Mouse (Mus musculus) limb, embryonic 14.5 days (tissue): Measurements from ENCODE around the gene Dnajb11. TPM values are rescaled to one million over a fixed set of nuclear protein-coding genes. Genes with fewer than 3 reads are reported as not detected.

Source experiments
- ATAC-seq: fragments of 200-750 bp; cut with Nextera tagmentation; 2 replicates; pipeline ENCODE4 v1.8.0; 2017; ENCODE audit warnings: low read depth, moderate number of reproducible peaks, moderate TSS enrichment; ENCODE audit not compliant: low FRiP score
- DNase-seq: peaks from one replicate; pipeline ENCODE4 v3.0.0-alpha.2; 2015; ENCODE audit warnings: low spot score
- H3K27ac ChIP-seq: fragments of 300-500 bp; sonication (generic); replicated peaks from 2 replicates; pipeline ENCODE4 v1.5.1; 2014; ENCODE audit warnings: low read depth, mild to moderate bottlenecking, low read length, moderate library complexity, mixed read lengths
- H3K27me3 ChIP-seq: fragments of 300-500 bp; sonication (generic); 2 replicates; pipeline ENCODE4 v1.6.1; 2014; ENCODE audit warnings: low read length, mixed read lengths; ENCODE audit not compliant: control insufficient read depth, insufficient read depth
- H3K36me3 ChIP-seq: fragments of 300-500 bp; sonication (generic); 2 replicates; pipeline ENCODE4 v1.6.1; 2014; ENCODE audit warnings: mild to moderate bottlenecking, low read length, moderate library complexity, mixed read lengths; ENCODE audit not compliant: control insufficient read depth, insufficient read depth
- H3K4me1 ChIP-seq: fragments of 300-500 bp; sonication (generic); 2 replicates; pipeline ENCODE4 v1.6.1; 2014; ENCODE audit warnings: antibody characterized with exemption, low read length, mixed read lengths; ENCODE audit not compliant: control insufficient read depth, insufficient read depth
- H3K4me2 ChIP-seq: fragments of 300-500 bp; sonication (generic); replicated peaks from 2 replicates; pipeline ENCODE4 v1.6.1; 2014; ENCODE audit warnings: low read depth, mild to moderate bottlenecking, low read length, moderate library complexity; ENCODE audit not compliant: severe bottlenecking
- H3K4me3 ChIP-seq: fragments of 300-500 bp; sonication (generic); replicated peaks from 2 replicates; pipeline ENCODE4 v1.5.1; 2014; ENCODE audit warnings: low read length
- H3K9ac ChIP-seq: fragments of 300-500 bp; sonication (generic); 2 replicates; pipeline ENCODE4 v1.6.1; 2014; ENCODE audit warnings: mild to moderate bottlenecking, low read depth, low read length, moderate library complexity; ENCODE audit not compliant: severe bottlenecking
- H3K9me3 ChIP-seq: fragments of 300-500 bp; sonication (generic); 2 replicates; pipeline ENCODE4 v1.6.1; 2016; ENCODE audit warnings: low read length; ENCODE audit not compliant: control insufficient read depth
- POLR2A ChIP-seq: fragments of 200-500 bp; IDR thresholded peaks from 2 replicates; pipeline ENCODE4 v1.8.0; 2012; ENCODE audit warnings: inconsistent platforms, mild to moderate bottlenecking, moderate library complexity, borderline replicate concordance; ENCODE audit not compliant: insufficient read depth, insufficient read length; ENCODE audit errors: extremely low read depth
- WGBS: fragments of 180-500 bp; shearing (Covaris S2); extraction: QIAGEN DNeasy Blood & Tissue Kit; methylation state at CpG from one replicate; pipeline ENCODE4 v1.1.7; 2014; 5-methylcytosine and 5-hydroxymethylcytosine counted together
- polyA plus RNA-seq, 2 experiments: library from polyadenylated mRNA; depleted of rRNA in 1 of 2; stranded (reverse) in 1 of 2; unstranded in 1 of 2; fragments of >200 nt; fragmentation: Nextera tagmentation in 1 of 2; extraction: Ambion mirVana in 1 of 2; gene quantifications; 2 replicates each; pipeline versions ENCODE4 v1.2.1 to v1.2.3; 2012 to 2014

The Dnajb11 gene
- polyA plus RNA-seq, 2 experiments = 58.9 to 99.4 TPM

DNA sequence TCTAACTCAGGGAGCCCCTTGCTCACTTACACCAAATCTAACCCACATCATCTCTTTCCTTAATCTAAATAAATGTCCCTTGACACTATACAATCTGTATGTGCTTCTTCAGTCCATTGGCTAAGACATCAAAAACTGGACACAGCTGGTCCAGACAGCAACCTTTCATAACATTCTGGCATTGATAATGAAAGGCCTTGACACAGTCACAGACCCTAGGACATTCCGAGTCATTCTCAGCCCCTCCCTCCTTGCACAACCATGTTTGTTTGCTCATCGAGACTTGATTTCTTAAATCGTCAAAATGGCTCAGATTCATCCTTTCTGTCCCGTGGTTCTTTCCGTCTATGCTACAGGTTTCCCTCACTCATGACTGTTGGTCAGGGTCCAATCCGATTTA is 51.6 kb downstream of the Dnajb11 start:
- no peak overlapping the region for H3K9ac ChIP-seq
- no peak for TF ChIP-seq POLR2A
- no peaks in the 10 kb centered on the region for H3K4me1 ChIP-seq
- no peak overlapping the region for H3K4me3 ChIP-seq
- WGBS = 88% methylated on average over 6 of the region's 6 CpGs
- no peak overlapping the region for H3K4me2 ChIP-seq
- DNase-seq (no peak), ATAC-seq (no peak)
- no peaks in the 10 kb centered on the region for H3K36me3 ChIP-seq
- H3K27ac ChIP-seq = no peak overlapping the region
- H3K27me3 ChIP-seq = no peaks in the 10 kb centered on the region
- H3K9me3 ChIP-seq = no peaks in the 10 kb centered on the region

- H3K4me1 ChIP-seq = no peaks in the 10 kb centered on the region
- H3K4me3 ChIP-seq = no peak overlapping the region
- TF ChIP-seq POLR2A = no peak
- 82% methylated on average over 3 of the region's 3 CpGs for WGBS
- no peak overlapping the region for H3K9ac ChIP-seq
- DNase-seq (no peak), ATAC-seq (no peak)
- no peaks in the 10 kb centered on the region for H3K9me3 ChIP-seq
- H3K27ac ChIP-seq = no peak overlapping the region
- no peaks in the 10 kb centered on the region for H3K36me3 ChIP-seq
- no peaks in the 10 kb centered on the region for H3K27me3 ChIP-seq
- no peak overlapping the region for H3K4me2 ChIP-seq
These were observed 54.3 kb downstream of the Dnajb11 start for GRCm38 (mm10) chr16:22911986-22912385.

- TF ChIP-seq POLR2A = no peak
- Histone ChIP-seq H3K27ac (no peak overlapping the region), H3K9ac (no peak overlapping the region), H3K36me3 (no peaks in the 10 kb centered on the region), H3K27me3 (no peaks in the 10 kb centered on the region), H3K4me2 (no peak overlapping the region), H3K9me3 (no peaks in the 10 kb centered on the region), H3K4me1 (no peaks in the 10 kb centered on the region), H3K4me3 (no peak overlapping the region)
- ATAC-seq (no peak), DNase-seq (no peak)
- WGBS = 84% methylated on average over 6 of the region's 6 CpGs
These were observed 55.2 kb downstream of the Dnajb11 start for GRCm38 (mm10) chr16:22912886-22913285.

GRCm38 (mm10) chr16:22914276-22914675 is 56.6 kb downstream of the Dnajb11 start:
- no peak for TF ChIP-seq POLR2A

DNA sequence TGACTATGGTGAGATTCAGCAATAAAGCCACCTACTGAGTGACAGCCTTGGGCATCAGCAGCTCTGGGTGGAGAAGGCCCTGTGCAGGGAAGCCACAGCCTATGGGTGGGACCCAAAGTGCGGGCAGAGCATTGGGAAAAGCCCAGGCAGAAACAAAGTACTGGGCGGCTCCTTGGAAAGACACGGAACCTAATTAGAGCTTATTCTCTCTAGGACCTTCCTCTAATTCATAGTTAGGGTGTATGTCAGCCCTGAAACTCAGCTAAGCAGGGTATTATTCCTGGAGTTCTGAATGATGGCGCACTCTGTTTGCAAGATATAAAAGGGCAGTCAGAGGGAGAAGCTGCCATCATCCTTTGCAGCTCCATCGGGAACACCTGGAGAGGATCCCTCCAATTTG is 60.4 kb downstream of the Dnajb11 start, which contains the start of gene Fetub:
Fetub (plus strand) TSS at position 301 of the 400 bp plus-strand sequence.
- Histone ChIP-seq H3K27ac (no peak within 1 kb of the TSS), H3K36me3 (no peaks in the 10 kb centered on the region), H3K9me3 (no peaks in the 10 kb centered on the region), H3K4me1 (no peaks in the 10 kb centered on the region), H3K4me3 (no peak within 1 kb of the TSS), H3K4me2 (no peak within 1 kb of the TSS), H3K9ac (no peak within 1 kb of the TSS), H3K27me3 (no peaks in the 10 kb centered on the region)
- DNase-seq = no peak
- WGBS = 89% methylated on average over 5 of the region's 5 CpGs
- TF ChIP-seq POLR2A = no peak
- ATAC-seq = no peak

More at GRCm38 (mm10) chr16:22914276-22914675, 56.6 kb downstream of the Dnajb11 start:
- ATAC-seq (no peak), DNase-seq (no peak)
- Histone ChIP-seq H3K9ac (no peak overlapping the region), H3K27ac (no peak overlapping the region), H3K4me2 (no peak overlapping the region), H3K4me1 (no peaks in the 10 kb centered on the region), H3K9me3 (no peaks in the 10 kb centered on the region), H3K27me3 (no peaks in the 10 kb centered on the region), H3K36me3 (no peaks in the 10 kb centered on the region), H3K4me3 (no peak overlapping the region)
